Mouse (Mus musculus): Measurements from ENCODE around the gene C87414. TPM values are rescaled to one million over a fixed set of nuclear protein-coding genes. Genes with fewer than 3 reads are reported as not detected.
"Not testable (repeated sequence)": the region's sequence is repeated elsewhere in the genome, so short reads cannot be mapped to it uniquely, and the experiment has no call there.

Gene C87414
- total RNA-seq (2021), result not detected in 2 replicates
- long read RNA-seq, experiment 1, result 0 reads
- long read RNA-seq, experiment 2, result 0 reads

GRCm38 (mm10) chr5:93671451-93671850, at the start of gene C87414:
TSS of gene C87414 (minus strand) at chr5:93671551.
- not testable (repeated sequence) for DNase-seq

DNA sequence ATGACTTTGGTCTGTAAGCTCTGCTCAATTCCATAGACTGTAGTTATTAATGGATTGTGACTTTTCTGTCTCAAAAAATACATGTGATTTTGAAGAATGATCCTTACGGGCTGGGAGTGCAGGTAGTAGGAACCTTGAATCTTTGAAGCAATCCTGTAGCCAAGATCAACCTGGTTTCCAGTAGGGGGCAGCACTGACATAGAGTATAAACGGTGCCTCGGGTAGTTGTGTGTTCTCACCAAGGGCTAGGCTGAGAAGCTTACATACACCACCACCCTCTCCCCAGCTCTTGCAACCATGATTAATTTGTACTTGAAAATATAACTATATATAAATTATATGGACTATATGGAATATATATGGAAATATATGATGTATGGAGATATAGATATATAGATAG, 13.3 kb upstream of the C87414 start:
- peak; percentile 6 for DNase-seq

Other genes with a start within 250 kb of the C87414 start
- not detected in 2 replicates for gene Gm16427, start 131.4 kb downstream of the C87414 start, total RNA-seq (2021)
- not detected in 2 replicates for gene Gm7792, start 172.2 kb upstream of the C87414 start, total RNA-seq (2021)

All from adrenal gland, postnatal 14 days (tissue).